Mouse (Mus musculus): ENCODE data around the gene Rfx8. TPM values are rescaled to one million over a fixed set of nuclear protein-coding genes. Genes with fewer than 3 reads are reported as not detected.

The Rfx8 gene
- polyA plus RNA-seq, 1 experiment from 2014 or later: 0.12 TPM

DNA sequence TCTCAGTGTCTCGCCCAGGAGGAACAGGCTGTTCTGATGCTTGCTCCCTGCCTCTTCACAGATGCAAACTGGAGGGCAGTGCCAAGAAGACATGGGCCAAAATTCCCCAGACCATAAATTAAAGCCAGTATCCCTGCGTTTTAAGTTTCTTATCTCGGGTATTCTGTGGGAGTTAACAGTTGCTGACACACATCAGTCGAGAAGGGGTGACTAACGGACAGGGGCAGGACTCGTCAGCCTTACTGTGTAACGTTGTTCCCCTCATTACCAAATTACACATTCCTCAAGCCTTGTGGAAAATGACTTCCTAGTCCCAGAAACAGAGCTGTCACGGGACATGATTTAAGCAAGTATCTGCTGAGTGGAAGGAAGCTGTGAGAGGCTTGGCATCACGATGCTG, 33.5 kb downstream of the Rfx8 start:
- ATAC-seq: no peak
- Histone ChIP-seq H3K4me2 (no peak overlapping the region), H3K27me3 (replicated peaks) (0 out of 2 replicates have a peak, but pooled peaks cover 9% of the 10 kb centered on the region), H3K27ac (no peak overlapping the region), H3K4me3 (no peak overlapping the region), H3K36me3 (no peaks in the 10 kb centered on the region), H3K9ac (no peak overlapping the region), H3K4me1 (no peaks in the 10 kb centered on the region), H3K9me3 (replicated peaks) (no peaks in the 10 kb centered on the region)
- WGBS (ENCODE audit: insufficient replicate concordance): 56% methylated on average over 9 of the region's 9 CpGs

DNA sequence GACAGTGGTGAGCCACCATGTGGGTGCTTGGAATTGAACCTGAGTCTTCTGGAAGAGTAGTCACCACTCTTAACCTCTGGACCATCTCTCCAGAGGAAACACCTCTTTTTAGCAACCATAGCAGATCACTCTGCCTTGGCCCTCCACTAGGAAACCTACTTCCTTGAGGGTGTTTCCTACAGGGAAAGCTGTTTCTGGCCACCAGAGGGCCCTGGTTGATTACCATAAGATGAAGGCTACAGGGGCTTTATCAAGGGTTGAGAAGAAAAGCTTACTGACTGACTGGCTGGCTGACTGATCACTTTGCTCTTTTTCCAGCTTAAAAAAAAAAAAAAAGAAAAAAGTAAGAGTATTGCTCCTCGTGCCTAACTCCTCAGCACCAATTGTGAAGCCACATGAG, 35.0 kb downstream of the Rfx8 start:
- no peak for ATAC-seq
- no peaks in the 10 kb centered on the region for H3K27me3 ChIP-seq (replicated peaks)
- H3K9ac ChIP-seq: no peak overlapping the region
- H3K9me3 ChIP-seq (replicated peaks): no peaks in the 10 kb centered on the region
- no peak overlapping the region for H3K4me2 ChIP-seq
- H3K4me1 ChIP-seq: no peaks in the 10 kb centered on the region
- H3K36me3 ChIP-seq: no peaks in the 10 kb centered on the region
- WGBS (ENCODE audit: insufficient replicate concordance): 4% methylated on average over 1 of the region's 1 CpGs
- H3K27ac ChIP-seq: no peak overlapping the region
- H3K4me3 ChIP-seq: no peak overlapping the region

- ATAC-seq: no peak
- 86% methylated on average over 5 of the region's 5 CpGs for WGBS (ENCODE audit: insufficient replicate concordance)
Observed at GRCm38 (mm10) chr1:39681638-39682037, 39.2 kb downstream of the Rfx8 start.

DNA sequence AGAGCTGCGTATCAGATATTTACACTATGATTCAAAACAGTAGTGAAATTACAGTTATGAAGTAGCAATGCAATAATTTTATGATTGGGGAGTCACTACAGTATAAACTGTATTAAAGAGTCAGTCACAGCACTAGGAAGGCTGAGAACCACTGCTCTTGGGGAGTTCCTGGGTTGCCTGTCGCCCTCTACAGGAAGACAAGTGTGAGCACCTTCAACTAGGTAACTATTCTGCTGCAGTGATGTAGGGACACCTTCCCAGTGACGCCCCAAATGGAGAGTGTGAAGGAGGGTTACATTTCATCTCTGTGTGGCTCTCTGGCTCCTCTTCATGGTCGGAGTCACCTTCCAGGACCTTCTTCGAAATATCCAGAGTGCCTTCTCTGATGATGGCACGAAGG, 40.3 kb downstream of the Rfx8 start:
- Histone ChIP-seq H3K36me3 (no peaks in the 10 kb centered on the region), H3K27ac (no peak overlapping the region), H3K27me3 (replicated peaks) (no peaks in the 10 kb centered on the region), H3K4me3 (no peak overlapping the region), H3K4me2 (no peak overlapping the region), H3K9me3 (replicated peaks) (no peaks in the 10 kb centered on the region), H3K9ac (no peak overlapping the region), H3K4me1 (no peaks in the 10 kb centered on the region)
- no peak for ATAC-seq
- 56% methylated on average over 6 of the region's 6 CpGs for WGBS (ENCODE audit: insufficient replicate concordance)

More at GRCm38 (mm10) chr1:39681638-39682037, 39.2 kb downstream of the Rfx8 start:
- H3K4me2 ChIP-seq: no peak overlapping the region
- H3K9ac ChIP-seq: no peak overlapping the region
- no peaks in the 10 kb centered on the region for H3K4me1 ChIP-seq
- H3K9me3 ChIP-seq (replicated peaks): no peaks in the 10 kb centered on the region
- H3K27ac ChIP-seq: no peak overlapping the region
- H3K27me3 ChIP-seq (replicated peaks): no peaks in the 10 kb centered on the region
- no peak overlapping the region for H3K4me3 ChIP-seq
- no peaks in the 10 kb centered on the region for H3K36me3 ChIP-seq

GRCm38 (mm10) chr1:39678883-39679282, 41.9 kb downstream of the Rfx8 start:
- Histone ChIP-seq H3K36me3 (no peaks in the 10 kb centered on the region), H3K9ac (no peak overlapping the region), H3K9me3 (replicated peaks) (no peaks in the 10 kb centered on the region), H3K4me2 (no peak overlapping the region), H3K27ac (no peak overlapping the region), H3K4me1 (no peaks in the 10 kb centered on the region), H3K4me3 (no peak overlapping the region), H3K27me3 (replicated peaks) (no peaks in the 10 kb centered on the region)
- 69% methylated on average over 8 of the region's 8 CpGs for WGBS (ENCODE audit: insufficient replicate concordance)
- no peak for ATAC-seq

DNA sequence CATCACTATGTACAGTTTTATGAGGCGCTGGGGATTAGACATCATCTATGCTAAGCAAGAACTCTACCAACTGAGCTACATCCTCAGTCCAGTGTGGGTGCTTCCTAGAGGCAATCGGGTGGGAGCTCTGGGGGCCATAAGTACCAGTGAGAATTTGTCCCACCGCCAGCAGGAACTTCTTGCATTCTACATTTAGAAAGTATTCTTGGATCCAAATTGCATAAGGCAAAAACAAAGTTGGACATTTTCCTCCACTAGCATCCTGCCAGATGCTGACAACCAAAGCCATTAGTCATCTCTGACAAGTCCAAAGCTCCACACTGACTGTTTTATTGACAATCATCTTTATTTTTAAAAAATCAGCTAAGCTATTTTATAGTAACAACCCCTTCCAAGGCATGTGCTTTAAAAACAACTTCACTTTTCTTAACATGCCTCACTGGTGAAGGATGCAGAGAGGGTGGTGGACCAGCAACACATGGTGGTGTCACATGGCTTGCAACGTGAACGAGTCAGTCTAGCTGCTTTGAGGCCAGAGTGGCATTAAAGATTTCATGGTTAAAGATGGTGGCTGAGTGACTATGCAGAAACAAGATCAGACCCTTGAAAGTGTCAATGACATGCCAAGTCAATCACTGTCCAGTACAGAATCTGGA, 44.4 kb downstream of the Rfx8 start:
- Histone ChIP-seq H3K27me3 (replicated peaks) (no peaks in the 10 kb centered on the region), H3K9me3 (replicated peaks) (no peaks in the 10 kb centered on the region), H3K27ac (no peak overlapping the region), H3K4me3 (no peak overlapping the region), H3K4me1 (no peaks in the 10 kb centered on the region), H3K4me2 (no peak overlapping the region), H3K36me3 (no peaks in the 10 kb centered on the region), H3K9ac (no peak overlapping the region)
- WGBS (ENCODE audit: insufficient replicate concordance): 71% methylated on average over 5 of the region's 5 CpGs
- no peak for ATAC-seq

DNA sequence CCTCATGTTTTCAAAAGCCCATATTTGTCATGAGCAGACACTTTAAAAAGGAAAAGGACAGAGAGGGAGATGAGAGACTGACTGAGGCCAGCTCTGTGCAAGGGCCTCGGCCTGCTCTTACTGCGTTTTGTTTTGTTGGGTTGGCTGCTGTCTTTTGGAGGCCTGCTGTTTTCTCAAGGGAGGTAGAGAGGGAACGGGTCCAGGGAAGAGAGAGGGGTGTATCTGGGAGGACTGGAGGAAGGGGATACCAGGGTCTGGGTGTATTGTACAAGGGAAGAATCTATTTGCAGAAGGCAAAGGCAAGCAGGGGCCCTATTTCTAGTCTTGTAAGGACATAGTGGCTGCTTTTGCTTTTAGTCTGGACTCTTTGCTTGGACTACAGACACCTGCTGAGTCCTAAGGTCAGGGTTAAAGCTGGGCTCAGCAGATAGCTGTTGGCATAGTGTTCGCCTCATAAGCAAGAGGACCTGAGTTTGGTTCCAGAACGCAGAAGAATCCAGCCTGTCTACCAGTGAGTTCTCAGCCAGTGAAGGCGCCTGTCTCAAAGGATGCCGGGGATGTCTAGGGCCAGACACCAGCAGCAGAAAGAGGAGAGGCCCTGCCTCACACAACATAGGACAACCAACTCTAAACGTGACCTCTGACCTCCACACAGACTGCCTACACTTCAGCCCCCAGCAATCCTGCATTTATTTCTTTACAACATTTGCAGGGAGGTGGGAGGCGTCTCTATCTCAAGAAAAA, 48.3 kb downstream of the Rfx8 start:
- H3K9me3 ChIP-seq (replicated peaks): no peaks in the 10 kb centered on the region
- H3K27ac ChIP-seq: no peak overlapping the region
- H3K4me1 ChIP-seq: no peaks in the 10 kb centered on the region
- no peaks in the 10 kb centered on the region for H3K36me3 ChIP-seq
- no peak overlapping the region for H3K4me2 ChIP-seq
- H3K27me3 ChIP-seq (replicated peaks): no peaks in the 10 kb centered on the region
- no peak overlapping the region for H3K9ac ChIP-seq
- WGBS (ENCODE audit: insufficient replicate concordance): 75% methylated on average over 9 of the region's 9 CpGs
- ATAC-seq: no peak
- H3K4me3 ChIP-seq: no peak overlapping the region

DNA sequence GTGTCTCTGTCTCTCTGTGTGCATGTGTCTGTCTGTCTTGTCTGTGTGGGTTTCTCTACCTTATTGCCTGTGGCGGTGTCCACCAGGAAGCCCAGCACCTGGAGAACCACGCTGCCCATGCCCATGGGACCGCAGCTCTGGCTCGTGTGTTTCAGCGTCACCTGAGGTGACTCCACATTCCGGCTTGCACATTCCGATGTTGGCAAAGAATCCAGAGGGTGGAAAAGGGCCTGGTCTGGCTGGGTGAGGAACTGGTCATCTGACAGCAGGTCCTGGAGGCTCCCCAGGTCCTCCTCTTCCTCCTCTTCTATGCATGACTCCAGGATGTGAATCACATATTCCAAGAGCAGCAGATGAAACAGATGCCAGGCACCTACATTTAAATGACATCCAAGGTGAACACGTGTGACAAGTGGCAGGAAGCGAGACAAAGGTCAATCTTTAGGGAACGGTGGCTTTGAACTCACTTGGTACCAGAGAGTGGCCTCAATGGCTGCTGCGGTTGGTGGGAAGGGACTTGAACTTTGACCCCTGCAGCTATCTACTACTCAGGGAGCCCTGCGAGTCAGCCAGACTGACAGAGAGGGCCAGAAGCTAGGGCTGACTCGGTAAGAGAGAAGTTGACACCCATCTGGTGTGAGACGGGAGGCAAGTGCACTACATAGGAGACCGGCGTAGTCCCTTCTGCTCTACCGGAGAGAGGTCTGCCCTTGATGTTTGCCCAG, 50.4 kb downstream of the Rfx8 start:
- Histone ChIP-seq H3K9me3 (replicated peaks) (no peaks in the 10 kb centered on the region), H3K4me1 (no peaks in the 10 kb centered on the region), H3K4me3 (no peak overlapping the region), H3K27ac (no peak overlapping the region), H3K9ac (no peak overlapping the region), H3K36me3 (no peaks in the 10 kb centered on the region), H3K4me2 (no peak overlapping the region), H3K27me3 (replicated peaks) (no peaks in the 10 kb centered on the region)
- 78% methylated on average over 17 of the region's 17 CpGs for WGBS (ENCODE audit: insufficient replicate concordance)
- ATAC-seq: no peak

GRCm38 (mm10) chr1:39666751-39667252, 54.0 kb downstream of the Rfx8 start:
- WGBS (ENCODE audit: insufficient replicate concordance): 70% methylated on average over 12 of the region's 12 CpGs
- Histone ChIP-seq H3K9me3 (replicated peaks) (no peaks in the 10 kb centered on the region), H3K27me3 (replicated peaks) (no peaks in the 10 kb centered on the region), H3K4me3 (no peak overlapping the region), H3K9ac (no peak overlapping the region), H3K36me3 (no peaks in the 10 kb centered on the region), H3K4me1 (no peaks in the 10 kb centered on the region), H3K4me2 (no peak overlapping the region), H3K27ac (no peak overlapping the region)
- ATAC-seq: no peak

DNA sequence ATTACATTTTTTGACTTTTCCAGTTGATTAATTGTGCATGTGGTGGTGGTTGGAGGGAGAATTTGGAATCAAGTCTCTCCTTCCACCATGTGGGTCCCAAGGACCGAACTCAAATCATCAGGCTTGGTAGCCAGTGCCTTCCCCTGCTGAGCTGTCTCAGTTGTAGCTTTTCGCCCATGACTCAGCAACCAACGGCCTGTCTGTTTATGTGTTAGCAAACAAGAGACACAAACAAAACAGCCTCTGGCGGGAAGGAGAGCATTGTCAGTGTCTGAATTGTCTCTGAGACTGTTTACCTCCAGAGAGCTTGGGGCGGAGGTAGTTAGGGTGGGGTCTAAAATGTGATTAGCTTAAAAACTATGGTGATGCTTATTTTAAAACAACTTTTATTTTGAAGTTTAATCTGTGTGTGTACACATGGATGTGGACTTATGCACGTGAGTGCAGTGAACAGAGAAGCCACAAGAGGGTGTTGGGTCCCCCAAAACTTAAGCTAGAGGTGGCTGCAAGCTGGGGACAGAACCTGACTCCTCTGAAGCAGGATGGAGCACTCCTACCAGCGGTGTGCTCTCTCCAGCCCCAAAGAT, 56.7 kb downstream of the Rfx8 start:
- no peaks in the 10 kb centered on the region for H3K27me3 ChIP-seq (replicated peaks)
- H3K4me2 ChIP-seq: no peak overlapping the region
- WGBS (ENCODE audit: insufficient replicate concordance): 75% methylated on average over 7 of the region's 7 CpGs
- no peak overlapping the region for H3K27ac ChIP-seq
- no peak for ATAC-seq
- no peaks in the 10 kb centered on the region for H3K9me3 ChIP-seq (replicated peaks)
- no peaks in the 10 kb centered on the region for H3K36me3 ChIP-seq
- H3K9ac ChIP-seq: no peak overlapping the region
- no peaks in the 10 kb centered on the region for H3K4me1 ChIP-seq
- no peak overlapping the region for H3K4me3 ChIP-seq

DNA sequence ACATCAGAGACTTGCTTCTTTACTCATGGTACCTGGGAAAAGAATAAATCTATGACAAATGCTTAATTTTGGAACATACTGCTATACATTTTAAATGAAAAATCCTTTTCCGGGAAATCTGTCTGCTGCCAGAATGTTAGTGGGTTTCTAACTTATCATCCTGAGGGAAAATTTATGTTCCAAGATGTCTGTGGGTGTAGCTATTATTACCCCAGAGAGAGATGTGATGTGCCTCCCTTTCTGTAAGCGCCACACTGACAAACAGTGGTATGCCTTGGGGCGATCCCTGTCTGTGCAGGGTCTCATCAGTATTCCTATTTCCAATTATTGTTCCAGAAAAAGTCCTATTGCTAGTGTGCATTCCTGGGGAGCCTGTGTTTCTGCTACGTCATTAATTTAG, 57.7 kb downstream of the Rfx8 start:
- ATAC-seq: no peak
- H3K4me2 ChIP-seq: no peak overlapping the region
- no peak overlapping the region for H3K27ac ChIP-seq
- H3K4me1 ChIP-seq: no peaks in the 10 kb centered on the region
- WGBS (ENCODE audit: insufficient replicate concordance): 70% methylated on average over 4 of the region's 4 CpGs
- H3K9me3 ChIP-seq (replicated peaks): no peaks in the 10 kb centered on the region
- no peak overlapping the region for H3K9ac ChIP-seq
- no peaks in the 10 kb centered on the region for H3K27me3 ChIP-seq (replicated peaks)
- H3K4me3 ChIP-seq: no peak overlapping the region
- no peaks in the 10 kb centered on the region for H3K36me3 ChIP-seq
